Mouse (Mus musculus): Measurements from ENCODE around the gene Stx2. TPM values are rescaled to one million over a fixed set of nuclear protein-coding genes. Genes with fewer than 3 reads are reported as not detected.

Stx2 gene
- polyA plus RNA-seq, 1 experiment: 5.8 TPM

DNA sequence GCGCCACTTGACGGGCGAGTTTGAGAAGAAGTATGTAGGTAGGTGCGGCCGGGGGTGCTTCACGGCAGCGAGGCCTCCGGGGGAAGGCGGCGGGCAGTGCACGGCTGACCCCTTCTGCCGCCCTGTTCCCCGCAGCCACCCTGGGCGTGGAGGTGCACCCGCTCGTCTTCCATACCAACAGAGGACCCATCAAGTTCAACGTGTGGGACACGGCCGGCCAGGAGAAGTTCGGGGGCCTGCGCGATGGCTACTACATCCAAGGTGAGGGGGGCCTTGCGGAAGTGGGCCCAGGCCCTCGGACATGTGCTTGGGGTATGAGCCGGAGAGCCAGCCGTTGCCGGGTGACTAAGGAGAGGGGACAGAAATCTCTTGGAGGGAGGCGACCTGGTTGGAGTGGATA, 12.4 kb upstream of the Stx2 start:
- TF ChIP-seq POLR2A (IDR thresholded peaks at IDR 0.05; ENCODE audit: low read depth, low read length): no peak
- no peak for TF ChIP-seq CTCF (IDR thresholded peaks at IDR 0.05; ENCODE audit: extremely low read depth, insufficient read length, insufficient replicate concordance, low read depth, low read length)
- WGBS: 3% methylated on average over 28 of the region's 28 CpGs
- H3K27me3 ChIP-seq (ENCODE audit: control insufficient read depth, insufficient read depth, low read length): no peaks in the 10 kb centered on the region
- H3K27ac ChIP-seq (ENCODE audit: insufficient read depth, low read depth, low read length): peak overlapping the region; percentile 80; the same call in 1 of the 2 replicates
- H3K4me1 ChIP-seq (ENCODE audit: control insufficient read depth, insufficient read depth, insufficient read length, low read length): no peaks in the 10 kb centered on the region; the same call in 1 of the 2 replicates
- peaks cover 9% of the 10 kb centered on the region for H3K36me3 ChIP-seq (ENCODE audit: control insufficient read depth, insufficient read depth, low read length)
- peak overlapping the region; percentile 98 for H3K4me3 ChIP-seq (ENCODE audit: low read depth, low read length)

DNA sequence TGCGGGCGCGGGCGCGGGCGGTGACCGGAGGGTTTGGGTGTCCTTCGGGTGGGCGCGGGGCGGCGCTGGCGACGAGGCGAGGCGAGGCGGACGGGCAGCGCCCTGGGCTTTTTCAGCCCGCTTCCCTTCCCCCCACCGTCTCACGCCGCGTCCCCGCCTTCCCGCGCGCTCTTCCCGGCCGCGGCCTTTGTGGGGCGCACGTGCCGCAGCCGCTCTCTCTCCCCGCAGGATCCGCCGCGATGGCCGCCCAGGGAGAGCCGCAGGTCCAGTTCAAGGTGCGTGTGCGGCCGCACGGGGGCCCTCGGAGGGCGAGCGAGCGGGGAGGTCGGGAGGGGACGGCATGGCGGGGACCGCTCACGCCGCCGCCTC, 11.9 kb upstream of the Stx2 start:
- TF ChIP-seq POLR2A (IDR thresholded peaks at IDR 0.05; ENCODE audit: low read depth, low read length): no peak
- no peak for TF ChIP-seq CTCF (IDR thresholded peaks at IDR 0.05; ENCODE audit: extremely low read depth, insufficient read length, insufficient replicate concordance, low read depth, low read length)
- no peaks in the 10 kb centered on the region for H3K27me3 ChIP-seq (ENCODE audit: control insufficient read depth, insufficient read depth, low read length)
- H3K4me1 ChIP-seq (ENCODE audit: control insufficient read depth, insufficient read depth, insufficient read length, low read length): no peaks in the 10 kb centered on the region; the same call in 1 of the 2 replicates
- 1% methylated on average over 56 of the region's 56 CpGs for whole genome bisulfite sequencing
- H3K27ac ChIP-seq (ENCODE audit: insufficient read depth, low read depth, low read length): peak overlapping the region; percentile 80
- H3K36me3 ChIP-seq (ENCODE audit: control insufficient read depth, insufficient read depth, low read length): peaks cover 9% of the 10 kb centered on the region
- H3K4me3 ChIP-seq (ENCODE audit: low read depth, low read length): peak overlapping the region; percentile 98

DNA sequence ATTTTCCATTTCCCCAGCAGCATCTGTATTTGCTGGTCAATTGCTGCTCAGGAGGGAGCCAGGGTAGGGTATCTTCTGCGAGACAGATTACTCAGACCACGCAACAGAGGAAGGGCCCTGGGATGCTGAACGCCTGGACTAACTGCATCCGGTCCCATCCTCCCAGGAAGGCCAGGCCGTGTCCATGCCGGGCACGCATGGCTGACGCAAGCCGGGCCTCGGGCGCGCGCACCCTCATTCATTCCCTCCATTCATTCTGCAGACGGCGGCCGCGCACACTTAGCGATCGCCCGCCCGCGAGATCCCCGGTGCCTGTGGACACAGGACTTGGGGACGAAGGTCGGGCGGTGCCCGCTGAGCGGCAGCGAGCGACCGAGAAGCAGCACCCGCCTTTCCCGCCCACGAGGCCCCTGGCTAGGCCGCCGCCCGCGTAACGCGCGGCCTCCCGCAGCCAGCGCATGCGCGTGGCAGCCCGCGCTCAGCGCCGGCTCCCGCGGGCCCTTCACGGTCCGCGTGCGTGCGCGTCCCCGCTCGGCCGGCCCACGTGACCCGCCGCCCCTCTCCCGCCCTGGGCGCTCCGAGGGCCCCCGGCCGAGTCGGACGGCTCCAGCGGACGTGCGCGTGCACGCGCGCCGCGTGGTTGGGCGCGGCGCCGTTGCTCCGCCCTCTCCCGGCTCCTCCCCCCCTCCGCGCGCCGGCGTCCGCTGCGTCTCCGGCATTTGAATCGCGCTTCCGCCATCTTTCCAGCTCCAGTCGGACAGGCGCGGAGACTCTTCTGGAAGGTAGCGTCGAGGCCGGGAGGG, 11.3 kb upstream of the Stx2 start, which contains the start of gene Ran:
TSS of gene Ran (plus strand) at position 573 of the 803 bp plus-strand sequence.
- Histone ChIP-seq H3K4me1 (ENCODE audit: control insufficient read depth, insufficient read depth, insufficient read length, low read length) (no peaks in the 10 kb centered on the region; the same call in 1 of the 2 replicates), H3K4me3 (ENCODE audit: low read depth, low read length) (peak within 1 kb of the TSS; percentile 98), H3K36me3 (ENCODE audit: control insufficient read depth, insufficient read depth, low read length) (peaks cover 6% of the 10 kb centered on the region), H3K27ac (ENCODE audit: insufficient read depth, low read depth, low read length) (peak within 1 kb of the TSS; percentile 81), H3K27me3 (ENCODE audit: control insufficient read depth, insufficient read depth, low read length) (no peaks in the 10 kb centered on the region)
- no peak for TF ChIP-seq CTCF (IDR thresholded peaks at IDR 0.05; ENCODE audit: extremely low read depth, insufficient read length, insufficient replicate concordance, low read depth, low read length)
- TF ChIP-seq POLR2A (IDR thresholded peaks at IDR 0.05; ENCODE audit: low read depth, low read length): no peak; the same call in none of the 2 replicates
- under 1% methylated on average over 102 of the region's 102 CpGs for WGBS

DNA sequence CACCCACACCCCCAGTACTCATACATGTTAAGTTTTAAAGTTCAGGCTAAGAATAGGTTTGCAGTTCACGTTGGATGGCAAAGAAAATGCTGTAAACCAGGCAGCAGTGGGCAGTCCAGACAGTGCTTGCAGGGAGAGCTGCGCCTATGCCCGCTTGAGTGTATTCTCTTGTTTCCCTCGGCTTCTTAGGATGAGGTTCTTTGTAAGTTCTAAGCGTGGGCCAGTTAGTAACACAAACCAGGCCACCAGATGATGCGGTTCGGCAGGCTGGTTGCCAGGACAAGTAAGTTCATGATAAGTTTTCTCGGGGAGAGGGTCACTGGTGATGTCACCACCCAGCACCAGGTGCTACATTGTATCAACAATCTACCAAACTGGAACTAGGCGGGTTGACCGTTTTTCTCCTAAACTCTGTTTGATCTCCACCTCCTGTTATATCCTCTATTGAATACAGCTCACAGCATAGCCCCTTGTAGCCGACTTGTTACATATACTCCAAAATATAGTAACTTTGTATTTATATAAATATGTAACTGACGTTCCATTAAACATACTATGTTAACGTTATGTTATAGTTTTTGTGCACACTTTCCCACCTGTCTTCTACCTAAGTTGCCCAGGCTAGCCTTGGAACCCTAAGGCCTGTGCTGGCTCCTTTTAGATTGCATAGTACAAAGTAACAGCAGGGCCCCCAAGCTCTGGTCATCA, 10.6 kb upstream of the Stx2 start:
- Histone ChIP-seq H3K27ac (ENCODE audit: insufficient read depth, low read depth, low read length) (peak overlapping the region; percentile 81), H3K4me1 (ENCODE audit: control insufficient read depth, insufficient read depth, insufficient read length, low read length) (no peaks in the 10 kb centered on the region; the same call in 1 of the 2 replicates), H3K27me3 (ENCODE audit: control insufficient read depth, insufficient read depth, low read length) (no peaks in the 10 kb centered on the region), H3K36me3 (ENCODE audit: control insufficient read depth, insufficient read depth, low read length) (peaks cover 4% of the 10 kb centered on the region), H3K4me3 (ENCODE audit: low read depth, low read length) (peak overlapping the region; percentile 98)
- WGBS: 77% methylated on average over 13 of the region's 13 CpGs
- TF ChIP-seq CTCF (IDR thresholded peaks at IDR 0.05; ENCODE audit: extremely low read depth, insufficient read length, insufficient replicate concordance, low read depth, low read length) (no peak), POLR2A (IDR thresholded peaks at IDR 0.05; ENCODE audit: low read depth, low read length) (no peak)

DNA sequence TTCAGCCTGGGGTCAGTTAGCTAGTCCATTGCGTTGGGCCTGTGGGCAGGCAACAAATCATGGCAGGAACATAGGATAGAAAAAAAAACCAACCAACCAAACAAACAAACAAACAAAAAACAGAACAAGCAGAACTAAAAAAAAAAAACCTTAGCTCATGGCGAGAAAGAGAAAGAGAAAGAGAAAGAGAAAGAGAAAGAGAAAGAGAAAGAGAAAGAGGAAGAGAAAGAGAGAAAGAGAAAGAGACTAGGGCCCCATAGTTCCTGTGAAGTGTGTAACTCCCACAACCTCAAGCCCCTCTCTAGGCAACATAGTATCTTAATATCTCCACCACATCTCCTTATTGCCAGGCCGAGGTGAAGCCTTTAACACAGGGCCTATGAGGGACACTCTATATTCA, 8.0 kb upstream of the Stx2 start:
- H3K4me3 ChIP-seq (ENCODE audit: low read depth, low read length): no peak overlapping the region
- H3K27me3 ChIP-seq (ENCODE audit: control insufficient read depth, insufficient read depth, low read length): no peaks in the 10 kb centered on the region
- no peak for TF ChIP-seq CTCF (IDR thresholded peaks at IDR 0.05; ENCODE audit: extremely low read depth, insufficient read length, insufficient replicate concordance, low read depth, low read length)
- no peak for TF ChIP-seq POLR2A (IDR thresholded peaks at IDR 0.05; ENCODE audit: low read depth, low read length)
- H3K4me1 ChIP-seq (ENCODE audit: control insufficient read depth, insufficient read depth, insufficient read length, low read length): no peaks in the 10 kb centered on the region; the same call in 1 of the 2 replicates
- WGBS: 94% methylated on average over 3 of the region's 3 CpGs
- H3K27ac ChIP-seq (ENCODE audit: insufficient read depth, low read depth, low read length): no peak overlapping the region
- no peaks in the 10 kb centered on the region for H3K36me3 ChIP-seq (ENCODE audit: control insufficient read depth, insufficient read depth, low read length)

DNA sequence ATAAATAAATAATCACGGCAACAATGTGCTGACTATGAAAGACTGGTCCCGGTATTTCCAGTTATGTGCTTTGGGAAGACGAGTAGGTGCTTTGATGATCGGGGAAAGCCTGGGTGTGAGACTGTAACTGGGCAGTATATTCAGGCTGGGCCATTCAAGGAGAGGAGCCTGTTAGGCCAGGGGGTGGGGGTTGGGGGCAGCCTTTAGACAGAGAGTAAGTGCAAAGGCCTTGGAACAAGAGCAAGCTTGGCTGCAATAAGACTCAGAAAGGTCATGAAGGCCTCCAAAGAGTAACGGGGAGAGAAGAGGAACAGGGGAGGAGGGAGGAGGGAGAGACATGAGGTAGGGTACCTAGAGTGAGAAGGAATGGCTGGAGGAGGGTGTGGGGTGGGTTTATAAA, 7.2 kb upstream of the Stx2 start:
- no peak overlapping the region for H3K27ac ChIP-seq (ENCODE audit: insufficient read depth, low read depth, low read length)
- no peaks in the 10 kb centered on the region for H3K36me3 ChIP-seq (ENCODE audit: control insufficient read depth, insufficient read depth, low read length)
- no peak overlapping the region for H3K4me3 ChIP-seq (ENCODE audit: low read depth, low read length)
- TF ChIP-seq CTCF (IDR thresholded peaks at IDR 0.05; ENCODE audit: extremely low read depth, insufficient read length, insufficient replicate concordance, low read depth, low read length) (no peak), POLR2A (IDR thresholded peaks at IDR 0.05; ENCODE audit: low read depth, low read length) (no peak)
- no peaks in the 10 kb centered on the region for H3K27me3 ChIP-seq (ENCODE audit: control insufficient read depth, insufficient read depth, low read length)
- 88% methylated on average over 5 of the region's 5 CpGs for WGBS
- H3K4me1 ChIP-seq (ENCODE audit: control insufficient read depth, insufficient read depth, insufficient read length, low read length): no peaks in the 10 kb centered on the region

DNA sequence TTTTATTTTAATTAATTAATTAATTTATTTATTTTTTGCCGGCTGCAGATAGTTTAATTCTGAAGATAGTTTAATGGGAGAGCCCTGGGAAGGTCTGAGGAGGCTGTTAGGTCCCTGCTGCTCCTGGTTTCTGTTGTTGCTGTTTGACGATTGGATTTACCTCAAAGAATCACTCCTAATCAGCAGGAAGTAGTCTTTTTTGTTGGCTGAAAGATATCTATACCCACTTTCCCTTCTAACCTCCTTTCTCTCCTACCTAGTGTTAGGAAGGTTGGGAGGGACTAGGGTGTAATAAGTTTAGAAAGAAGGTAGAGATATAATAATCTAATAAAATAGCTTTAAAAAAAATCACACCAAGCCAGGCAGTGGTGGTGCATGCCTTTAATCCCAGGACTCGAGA, 6.6 kb upstream of the Stx2 start:
- no peaks in the 10 kb centered on the region for H3K4me1 ChIP-seq (ENCODE audit: control insufficient read depth, insufficient read depth, insufficient read length, low read length)
- no peak overlapping the region for H3K27ac ChIP-seq (ENCODE audit: insufficient read depth, low read depth, low read length)
- H3K27me3 ChIP-seq (ENCODE audit: control insufficient read depth, insufficient read depth, low read length): no peaks in the 10 kb centered on the region
- no peaks in the 10 kb centered on the region for H3K36me3 ChIP-seq (ENCODE audit: control insufficient read depth, insufficient read depth, low read length)
- H3K4me3 ChIP-seq (ENCODE audit: low read depth, low read length): no peak overlapping the region
- TF ChIP-seq CTCF (IDR thresholded peaks at IDR 0.05; ENCODE audit: extremely low read depth, insufficient read length, insufficient replicate concordance, low read depth, low read length) (no peak), POLR2A (IDR thresholded peaks at IDR 0.05; ENCODE audit: low read depth, low read length) (no peak)
- WGBS: 71% methylated on average over 3 of the region's 3 CpGs
